Mouse (Mus musculus) forebrain, embryonic 11.5 days (tissue): ENCODE data around the gene Fsd1. TPM values are rescaled to one million over a fixed set of nuclear protein-coding genes. Genes with fewer than 3 reads are reported as not detected.

ENCODE experiments used
- ATAC-seq: fragments of 200-750 bp; cut with Nextera tagmentation; replicated peaks from 2 replicates; pipeline ENCODE4 v1.8.0; 2017; ENCODE audit warnings: moderate TSS enrichment; ENCODE audit not compliant: low FRiP score
- DNase-seq: peaks from one replicate; pipeline ENCODE4 v3.0.0-alpha.2; 2017; ENCODE audit warnings: low spot score
- H3K27ac ChIP-seq: fragments of 300-500 bp; sonication (generic); 2 replicates; pipeline ENCODE4 v1.5.1; 2014; ENCODE audit warnings: low read depth, low read length
- H3K27me3 ChIP-seq: fragments of 300-500 bp; sonication (generic); 2 replicates; pipeline ENCODE4 v1.6.1; 2014; ENCODE audit warnings: mild to moderate bottlenecking, low read length, mixed read lengths; ENCODE audit not compliant: control insufficient read depth, insufficient read depth
- H3K36me3 ChIP-seq: fragments of 300-500 bp; sonication (generic); 2 replicates; pipeline ENCODE4 v1.6.1; 2014; ENCODE audit warnings: mild to moderate bottlenecking, low read length, moderate library complexity, mixed read lengths; ENCODE audit not compliant: control insufficient read depth, insufficient read depth
- H3K4me1 ChIP-seq: fragments of 300-500 bp; sonication (generic); replicated peaks from 2 replicates; pipeline ENCODE4 v1.6.1; 2014; ENCODE audit warnings: low read length, mixed read lengths; ENCODE audit not compliant: control insufficient read depth, insufficient read depth
- H3K4me2 ChIP-seq: fragments of 300-500 bp; sonication (generic); 2 replicates; pipeline ENCODE4 v1.6.1; 2014; ENCODE audit warnings: low read depth, mild to moderate bottlenecking, low read length, moderate library complexity, mixed read lengths; ENCODE audit not compliant: severe bottlenecking
- H3K4me3 ChIP-seq: fragments of 300-500 bp; sonication (generic); 2 replicates; pipeline ENCODE4 v1.5.1; 2014; ENCODE audit warnings: low read depth, low read length
- H3K9ac ChIP-seq: fragments of 300-500 bp; sonication (generic); 2 replicates; pipeline ENCODE4 v1.6.1; 2014; ENCODE audit warnings: low read length
- H3K9me3 ChIP-seq: fragments of 300-500 bp; sonication (generic); 2 replicates; pipeline ENCODE4 v1.6.1; 2016; ENCODE audit warnings: low read length, mixed read lengths; ENCODE audit not compliant: control insufficient read depth
- WGBS: fragments of 180-500 bp; shearing (Covaris S2); extraction: QIAGEN DNeasy Blood & Tissue Kit; methylation state at CpG from one replicate; pipeline ENCODE4 v1.1.7; 2014; 5-methylcytosine and 5-hydroxymethylcytosine counted together
- polyA plus RNA-seq: library from polyadenylated mRNA; unstranded; fragments of >200 nt; fragmentation: Nextera tagmentation; extraction: Ambion mirVana; gene quantifications from 2 replicates; pipeline ENCODE4 v1.2.1, GENCODE M21; 2014

The Fsd1 gene
- polyA plus RNA-seq, 1 experiment from 2014 or later, result 61.9 TPM

DNA sequence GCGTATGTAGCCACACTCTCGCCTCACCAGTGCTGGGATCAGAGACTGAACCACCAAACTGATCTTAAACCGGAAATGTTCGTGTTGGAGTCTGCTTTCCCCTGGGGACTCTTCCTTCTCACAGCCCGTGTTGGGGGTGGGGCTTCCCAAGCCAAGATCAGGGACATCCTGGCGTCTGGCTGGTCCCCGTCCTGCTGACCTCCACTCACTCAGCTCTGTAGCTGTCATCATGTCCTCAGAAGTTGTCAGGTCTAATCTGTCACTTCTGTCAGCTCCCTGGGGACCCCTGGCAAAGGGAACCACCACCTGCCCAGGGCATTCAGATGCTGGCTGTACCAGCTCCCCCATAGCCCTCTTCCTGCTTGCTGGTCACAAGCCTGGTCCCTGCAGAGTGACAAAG lies 18.1 kb upstream of the Fsd1 start:
- ATAC-seq (no peak), DNase-seq (no peak)
- H3K4me2 ChIP-seq, result no peak overlapping the region
- no peaks in the 10 kb centered on the region for H3K9me3 ChIP-seq
- peaks cover 13% of the 10 kb centered on the region for H3K4me1 ChIP-seq
- H3K27me3 ChIP-seq, result no peaks in the 10 kb centered on the region
- no peak overlapping the region for H3K9ac ChIP-seq
- WGBS, result 72% methylated on average over 7 of the region's 7 CpGs
- no peak overlapping the region for H3K27ac ChIP-seq
- H3K36me3 ChIP-seq, result peaks cover 2% of the 10 kb centered on the region; the same call in 1 of the 2 replicates
- no peak overlapping the region for H3K4me3 ChIP-seq

DNA sequence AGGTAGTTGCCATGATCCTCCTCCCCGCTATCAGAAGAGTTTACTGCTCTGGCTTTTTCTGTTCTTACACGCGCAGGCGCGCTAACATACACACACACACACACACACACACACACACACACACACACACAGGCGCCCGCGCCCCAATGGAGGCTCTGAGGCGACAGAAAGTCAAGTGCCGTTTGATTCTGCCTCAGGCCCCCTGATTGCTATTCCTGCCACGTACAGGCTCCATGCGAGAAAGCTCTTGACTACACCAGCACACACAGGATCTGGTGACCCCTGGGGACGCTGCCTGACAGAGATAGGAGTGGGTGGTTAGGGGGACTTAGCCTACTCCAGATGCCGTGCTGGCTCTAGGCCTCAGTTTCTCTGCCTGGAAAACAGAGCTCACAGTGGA lies 16.7 kb upstream of the Fsd1 start:
- Histone ChIP-seq H3K36me3 (peaks cover 2% of the 10 kb centered on the region; the same call in 1 of the 2 replicates), H3K4me1 (peaks cover 13% of the 10 kb centered on the region), H3K9me3 (no peaks in the 10 kb centered on the region), H3K4me3 (no peak overlapping the region), H3K9ac (peak overlapping the region; percentile 85), H3K4me2 (no peak overlapping the region), H3K27me3 (no peaks in the 10 kb centered on the region), H3K27ac (peak overlapping the region; percentile 75; the same call in 1 of the 2 replicates)
- ATAC-seq (peak; percentile 37), DNase-seq (peak; percentile 72)
- 35% methylated on average over 14 of the region's 14 CpGs for WGBS

DNA sequence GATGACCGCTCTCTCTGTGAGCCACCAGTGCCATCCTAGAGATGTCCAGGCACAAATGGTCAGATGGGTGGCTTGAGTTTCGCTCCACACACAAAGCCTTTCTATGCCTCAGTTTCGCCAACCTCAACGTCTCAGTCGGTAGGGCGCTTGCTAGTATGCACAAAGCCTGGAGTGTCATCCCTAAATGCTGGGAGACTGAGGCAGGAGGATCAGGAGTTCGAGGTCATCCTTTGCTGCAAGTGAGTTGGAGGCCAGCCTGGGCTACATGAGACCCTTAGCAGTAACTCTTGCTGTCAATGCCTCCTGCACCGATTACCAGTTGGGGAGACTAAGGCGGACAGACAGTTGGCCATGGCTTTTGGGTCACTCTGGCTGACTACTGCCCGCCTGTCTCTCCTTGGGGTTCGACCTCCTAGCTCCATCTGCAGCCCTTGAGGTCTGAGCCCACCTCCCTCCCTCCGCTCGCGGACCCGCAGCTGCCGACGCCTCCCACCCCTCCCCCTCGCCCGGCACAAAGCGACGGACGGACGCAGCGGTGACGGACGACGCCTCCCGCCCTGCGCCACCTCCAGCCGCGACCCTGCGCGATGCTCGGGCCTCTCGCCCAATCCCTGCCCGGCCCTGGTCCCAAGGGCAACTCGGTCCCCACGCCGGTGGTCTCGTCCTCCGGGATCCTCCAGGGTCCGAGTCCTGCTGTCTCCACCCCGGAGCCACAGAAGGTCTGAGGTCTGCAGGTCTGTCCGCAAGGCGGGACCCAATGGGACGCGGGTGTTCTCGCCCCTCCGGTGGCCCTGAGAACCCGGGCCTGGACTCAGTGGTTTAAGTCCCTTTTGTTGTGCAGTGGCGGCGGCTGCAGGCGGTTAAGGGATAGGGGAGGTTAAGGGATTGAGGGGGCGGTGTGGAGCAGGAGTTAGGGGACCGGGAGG lies 16.1 kb upstream of the Fsd1 start, which contains the start of gene Shd:
Gene Shd (plus strand): TSS at position 502 of the 926 bp plus-strand sequence.
- Histone ChIP-seq H3K36me3 (peaks cover 2% of the 10 kb centered on the region; the same call in 1 of the 2 replicates), H3K4me3 (peak within 1 kb of the TSS; percentile 57), H3K27me3 (no peaks in the 10 kb centered on the region), H3K4me2 (peak within 1 kb of the TSS; percentile 91), H3K27ac (peak within 1 kb of the TSS; percentile 75), H3K9ac (peak within 1 kb of the TSS; percentile 85), H3K9me3 (no peaks in the 10 kb centered on the region), H3K4me1 (peaks cover 13% of the 10 kb centered on the region)
- WGBS, result 7% methylated on average over 55 of the region's 55 CpGs
- DNase-seq, result peak; percentile 90
- peak; percentile 80 for ATAC-seq

DNA sequence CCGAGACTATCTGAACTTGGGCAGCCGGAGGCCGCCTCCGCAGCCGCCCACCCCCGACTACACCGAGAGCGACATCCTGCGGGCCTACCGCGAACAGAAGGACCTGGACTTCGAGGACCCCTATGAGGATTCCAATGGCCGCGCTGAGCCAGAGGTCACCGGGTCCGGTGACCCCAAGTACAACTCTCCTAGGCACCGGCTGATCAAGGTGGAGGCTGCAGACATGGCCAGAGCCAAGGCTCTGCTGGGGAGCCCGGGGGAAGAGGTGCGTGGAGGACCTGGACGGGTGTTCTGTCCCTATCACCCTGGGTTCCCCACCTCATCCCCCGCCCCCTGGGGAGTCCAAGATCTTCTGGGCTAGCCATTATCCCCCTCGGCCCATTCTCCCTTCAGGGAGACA lies 14.9 kb upstream of the Fsd1 start:
- no peaks in the 10 kb centered on the region for H3K27me3 ChIP-seq
- no peak for ATAC-seq
- 23% methylated on average over 22 of the region's 22 CpGs for WGBS
- no peak for DNase-seq
- no peaks in the 10 kb centered on the region for H3K36me3 ChIP-seq
- no peak overlapping the region for H3K27ac ChIP-seq
- no peaks in the 10 kb centered on the region for H3K9me3 ChIP-seq
- peaks cover 13% of the 10 kb centered on the region for H3K4me1 ChIP-seq
- peak overlapping the region; percentile 57 for H3K4me3 ChIP-seq
- peak overlapping the region; percentile 85 for H3K9ac ChIP-seq
- peak overlapping the region; percentile 91 for H3K4me2 ChIP-seq

DNA sequence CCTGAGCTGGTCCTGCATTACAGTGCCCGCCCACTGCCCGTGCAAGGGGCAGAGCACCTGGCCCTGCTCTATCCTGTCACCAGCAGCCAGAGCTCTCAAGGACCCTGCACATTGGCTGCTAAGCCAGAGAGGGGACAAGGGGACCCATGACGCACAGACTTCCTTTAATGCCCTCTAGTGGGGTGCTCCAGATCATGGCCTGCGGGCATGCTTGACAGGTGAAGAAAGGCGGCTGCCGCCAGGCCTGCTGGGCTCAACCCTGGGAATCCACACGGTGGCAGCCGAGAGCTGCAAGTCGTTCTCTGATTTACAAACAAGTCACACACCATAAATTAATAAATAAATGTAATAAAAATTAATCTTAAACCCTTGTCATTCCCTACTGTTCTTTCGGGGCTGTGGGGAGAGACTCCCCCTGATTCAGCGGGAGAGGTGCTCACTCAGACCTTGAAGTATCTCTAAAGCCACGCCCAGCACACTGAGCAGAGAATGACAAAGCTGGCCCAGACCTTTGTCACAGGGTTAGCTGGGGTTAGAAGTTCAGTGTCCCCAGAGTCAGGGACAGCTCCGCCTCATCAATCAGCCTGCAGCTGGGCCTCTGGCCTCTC lies 9.9 kb upstream of the Fsd1 start:
- no peaks in the 10 kb centered on the region for H3K27me3 ChIP-seq
- no peak overlapping the region for H3K27ac ChIP-seq
- DNase-seq (peak; percentile 86), ATAC-seq (peak; percentile 69)
- no peak overlapping the region for H3K4me2 ChIP-seq
- no peaks in the 10 kb centered on the region for H3K9me3 ChIP-seq
- H3K4me3 ChIP-seq, result no peak overlapping the region
- H3K36me3 ChIP-seq, result no peaks in the 10 kb centered on the region
- peaks cover 3% of the 10 kb centered on the region for H3K4me1 ChIP-seq
- 20% methylated on average over 13 of the region's 13 CpGs for WGBS
- H3K9ac ChIP-seq, result no peak overlapping the region

DNA sequence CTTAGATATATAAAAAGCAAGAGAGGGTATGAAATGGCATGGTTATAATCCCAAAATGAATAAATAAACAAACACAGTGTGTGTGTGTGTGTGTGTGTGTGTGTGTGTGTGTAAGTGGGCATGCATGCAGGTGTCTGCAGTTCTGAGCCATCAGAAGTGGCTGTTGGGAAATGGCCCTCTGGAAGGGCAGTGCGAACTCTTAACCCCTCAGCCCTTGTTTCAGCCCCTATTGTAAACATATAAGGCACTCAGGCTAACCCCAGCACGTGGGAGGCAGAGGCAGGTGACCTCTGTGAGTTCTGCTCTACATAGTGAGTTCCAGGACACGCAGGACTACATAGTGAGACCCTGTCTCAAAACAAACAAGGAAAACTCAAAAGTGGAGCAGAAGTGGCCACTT lies 9.0 kb upstream of the Fsd1 start:
- Histone ChIP-seq H3K36me3 (no peaks in the 10 kb centered on the region), H3K27ac (no peak overlapping the region), H3K4me1 (no peaks in the 10 kb centered on the region), H3K27me3 (no peaks in the 10 kb centered on the region), H3K9me3 (no peaks in the 10 kb centered on the region), H3K4me2 (no peak overlapping the region), H3K4me3 (no peak overlapping the region), H3K9ac (no peak overlapping the region)
- ATAC-seq (no peak), DNase-seq (no peak)
- 59% methylated on average over 3 of the region's 3 CpGs for WGBS

DNA sequence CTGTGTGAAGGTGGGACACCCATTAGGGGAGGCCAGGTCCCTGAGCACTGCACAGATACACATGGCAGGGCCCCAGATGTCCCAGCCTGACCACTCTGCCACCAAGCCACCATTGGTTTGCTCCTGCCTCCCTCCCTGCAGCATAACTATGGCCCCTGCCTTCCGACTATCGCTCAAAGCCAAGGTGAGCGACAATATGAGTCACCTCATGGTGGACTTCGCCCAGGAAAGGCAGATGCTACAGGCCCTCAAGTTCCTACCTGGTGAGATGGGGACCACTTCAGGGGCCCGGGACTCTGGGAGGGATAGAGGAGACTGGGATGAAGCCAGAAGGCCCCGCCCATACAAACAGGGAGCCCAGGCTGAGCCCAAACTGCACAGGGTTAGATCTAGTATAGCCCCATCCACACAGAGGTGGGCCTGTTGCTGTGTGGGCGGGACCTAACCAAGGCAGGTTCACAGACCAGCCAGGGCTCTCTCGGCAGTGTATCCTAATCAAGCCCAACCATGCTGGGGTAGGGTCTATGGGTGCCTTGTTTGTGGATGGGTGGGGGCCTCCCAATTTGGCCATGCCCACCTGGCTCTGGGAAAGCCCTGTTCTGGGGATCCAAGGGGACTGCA lies 4.1 kb downstream of the Fsd1 start:
- Histone ChIP-seq H3K4me3 (no peak overlapping the region), H3K9me3 (no peaks in the 10 kb centered on the region), H3K4me2 (no peak overlapping the region), H3K27me3 (no peaks in the 10 kb centered on the region), H3K36me3 (no peaks in the 10 kb centered on the region), H3K9ac (no peak overlapping the region), H3K27ac (no peak overlapping the region), H3K4me1 (no peaks in the 10 kb centered on the region)
- WGBS, result 85% methylated on average over 8 of the region's 8 CpGs
- DNase-seq, result no peak
- ATAC-seq, result no peak

DNA sequence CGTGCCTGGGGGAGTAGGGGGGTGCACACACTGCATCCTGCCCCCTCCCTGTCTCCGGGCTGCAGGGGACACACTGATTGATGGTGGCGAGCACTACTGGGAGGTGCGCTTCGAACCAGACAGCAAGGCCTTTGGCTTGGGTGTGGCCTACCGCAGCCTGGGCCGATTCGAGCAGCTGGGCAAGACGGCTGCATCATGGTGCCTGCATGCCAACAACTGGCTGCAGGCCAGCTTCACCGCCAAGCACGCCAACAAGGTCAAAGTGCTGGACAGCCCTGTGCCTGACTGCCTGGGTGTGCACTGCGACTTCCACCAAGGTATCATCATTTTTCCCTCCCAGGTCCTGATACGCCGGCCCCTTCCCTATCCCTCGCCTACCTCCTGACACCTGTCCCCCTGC lies 9.7 kb downstream of the Fsd1 start:
- DNase-seq, result no peak
- no peak overlapping the region for H3K4me2 ChIP-seq
- 90% methylated on average over 15 of the region's 15 CpGs for WGBS
- H3K27me3 ChIP-seq, result peaks cover 5% of the 10 kb centered on the region; the same call in 1 of the 2 replicates
- H3K36me3 ChIP-seq, result no peaks in the 10 kb centered on the region; the same call in 1 of the 2 replicates
- no peak for ATAC-seq
- H3K4me3 ChIP-seq, result no peak overlapping the region
- H3K9me3 ChIP-seq, result no peaks in the 10 kb centered on the region; the same call in 1 of the 2 replicates
- no peak overlapping the region for H3K27ac ChIP-seq
- 0 out of 2 replicates have a peak, but pooled peaks cover 2% of the 10 kb centered on the region for H3K4me1 ChIP-seq
- no peak overlapping the region for H3K9ac ChIP-seq
